Mouse (Mus musculus): ENCODE results near the gene Adora2b. TPM values are rescaled to one million over a fixed set of nuclear protein-coding genes. Genes with fewer than 3 reads are reported as not detected.

Adora2b gene
- polyA plus RNA-seq, 1 experiment: 5.4 TPM

DNA sequence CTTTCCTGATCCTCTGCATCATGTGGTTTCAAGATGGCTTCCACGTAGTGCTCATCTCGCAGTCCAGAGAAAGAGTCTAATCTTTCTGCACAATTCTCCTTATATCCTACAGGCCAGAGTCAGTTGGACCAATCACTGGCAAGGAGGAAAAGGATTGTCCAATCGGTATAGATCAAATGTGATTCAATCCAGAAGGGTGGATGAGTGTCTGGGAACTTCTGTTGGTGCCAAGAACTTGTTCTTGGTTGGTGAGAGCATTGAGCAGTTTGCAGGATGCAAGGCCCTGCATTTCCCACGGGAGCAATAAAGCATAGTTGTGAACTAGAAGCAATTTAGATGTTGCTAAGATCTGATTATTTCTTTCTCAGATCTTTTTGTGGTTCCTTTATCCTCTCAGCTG lies 4.3 kb upstream of the Adora2b start:
- Histone ChIP-seq H3K4me3 (ENCODE audit: insufficient read depth, low read depth, low read length) (no peak overlapping the region), H3K27me3 (replicated peaks; ENCODE audit: control insufficient read depth, insufficient read depth, low read length) (no peaks in the 10 kb centered on the region), H3K27ac (ENCODE audit: insufficient read depth, low read depth, low read length) (no peak overlapping the region), H3K36me3 (ENCODE audit: control insufficient read depth, insufficient read depth, low read length) (no peaks in the 10 kb centered on the region), H3K4me1 (ENCODE audit: control insufficient read depth, insufficient read depth, low read length) (peaks cover 7% of the 10 kb centered on the region; the same call in 1 of the 2 replicates)
- DNase-seq: no peak
- TF ChIP-seq CTCF (conservative IDR thresholded peaks at IDR 0.05; ENCODE audit: insufficient read depth, insufficient read length, low read depth, low read length) (no peak), POLR2A (IDR thresholded peaks at IDR 0.05; ENCODE audit: low read depth, low read length) (no peak)
- 84% methylated on average over 4 of the region's 4 CpGs for WGBS

DNA sequence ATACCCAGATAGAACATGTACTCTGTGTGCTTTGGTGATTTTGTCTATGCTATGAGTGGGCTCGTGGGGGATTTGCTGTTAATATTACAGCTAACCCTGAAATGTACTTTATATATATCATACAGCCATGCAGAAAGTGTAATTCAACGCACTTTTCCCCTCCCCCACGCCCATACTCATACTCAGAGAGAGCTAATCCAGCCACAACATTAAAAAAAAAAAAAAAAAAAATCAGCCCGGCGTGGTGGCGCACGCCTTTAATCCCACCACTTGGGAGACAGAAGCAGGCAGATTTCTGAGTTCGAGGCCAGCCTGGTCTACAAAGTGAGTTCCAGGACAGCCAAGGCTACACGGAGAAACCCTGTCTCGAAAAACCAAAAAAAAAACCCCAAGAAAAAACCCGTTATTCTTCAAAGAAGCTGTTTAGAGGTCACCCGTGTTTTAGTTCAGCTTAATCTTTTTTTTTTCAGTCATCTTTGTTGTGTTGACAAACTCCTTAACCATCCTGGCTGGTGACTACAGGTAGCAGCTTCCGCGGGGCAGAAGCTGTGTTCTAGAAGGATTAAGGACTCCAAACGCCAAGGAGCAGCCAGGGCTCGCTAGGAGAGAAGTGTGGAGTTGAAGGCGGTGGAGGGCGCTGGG lies 904 bp upstream of the Adora2b start:
- Histone ChIP-seq H3K36me3 (ENCODE audit: control insufficient read depth, insufficient read depth, low read length) (no peaks in the 10 kb centered on the region), H3K27ac (ENCODE audit: insufficient read depth, low read depth, low read length) (no peak overlapping the region), H3K4me1 (ENCODE audit: control insufficient read depth, insufficient read depth, low read length) (no peaks in the 10 kb centered on the region; the same call in 1 of the 2 replicates), H3K4me3 (ENCODE audit: insufficient read depth, low read depth, low read length) (peak overlapping the region; percentile 70), H3K27me3 (replicated peaks; ENCODE audit: control insufficient read depth, insufficient read depth, low read length) (no peaks in the 10 kb centered on the region)
- no peak for TF ChIP-seq CTCF (conservative IDR thresholded peaks at IDR 0.05; ENCODE audit: insufficient read depth, insufficient read length, low read depth, low read length)
- TF ChIP-seq POLR2A (IDR thresholded peaks at IDR 0.05; ENCODE audit: low read depth, low read length): no peak
- no peak for DNase-seq
- 40% methylated on average over 18 of the region's 18 CpGs for WGBS

DNA sequence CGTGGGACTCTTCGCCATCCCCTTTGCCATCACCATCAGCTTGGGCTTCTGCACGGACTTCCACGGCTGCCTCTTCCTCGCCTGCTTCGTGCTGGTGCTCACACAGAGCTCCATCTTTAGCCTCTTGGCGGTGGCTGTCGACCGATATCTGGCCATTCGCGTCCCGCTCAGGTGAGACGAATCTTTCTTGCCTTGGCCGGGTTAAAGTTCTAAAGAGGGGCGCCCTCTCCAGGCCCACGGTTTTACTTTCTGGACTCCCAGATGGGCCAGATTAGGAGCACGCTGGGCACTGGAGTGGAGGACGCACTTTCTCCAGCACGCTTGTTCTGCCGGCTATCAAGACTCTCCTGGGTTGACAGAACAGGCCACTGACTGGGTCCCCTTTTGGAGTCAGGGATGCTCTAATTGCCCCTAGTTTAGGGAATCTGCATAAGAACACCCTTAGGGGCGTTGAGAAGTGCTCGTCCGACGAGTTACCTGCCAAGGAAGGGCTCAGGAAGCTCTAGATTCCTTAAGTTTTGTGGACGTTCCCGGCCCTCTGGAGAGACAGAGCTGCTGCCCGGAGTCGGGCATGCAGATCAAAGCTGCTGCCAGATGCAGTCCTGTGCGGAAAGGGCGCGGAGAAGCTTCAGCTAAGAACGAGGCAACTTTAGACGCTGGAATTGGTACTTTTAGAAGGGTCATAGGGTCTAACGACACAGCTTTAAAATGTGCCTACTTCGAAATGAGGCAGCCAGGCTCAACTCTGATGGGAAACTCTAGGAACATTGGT lies 668 bp downstream of the Adora2b start:
- Histone ChIP-seq H3K36me3 (ENCODE audit: control insufficient read depth, insufficient read depth, low read length) (no peaks in the 10 kb centered on the region), H3K27ac (ENCODE audit: insufficient read depth, low read depth, low read length) (no peak overlapping the region), H3K27me3 (replicated peaks; ENCODE audit: control insufficient read depth, insufficient read depth, low read length) (no peaks in the 10 kb centered on the region), H3K4me1 (ENCODE audit: control insufficient read depth, insufficient read depth, low read length) (no peaks in the 10 kb centered on the region; the same call in 1 of the 2 replicates), H3K4me3 (ENCODE audit: insufficient read depth, low read depth, low read length) (peak overlapping the region; percentile 70)
- peak; percentile 79 for DNase-seq
- 5% methylated on average over 35 of the region's 35 CpGs for WGBS
- TF ChIP-seq CTCF (conservative IDR thresholded peaks at IDR 0.05; ENCODE audit: insufficient read depth, insufficient read length, low read depth, low read length): peak; percentile 36; the same call in 1 of the 2 replicates
- no peak for TF ChIP-seq POLR2A (IDR thresholded peaks at IDR 0.05; ENCODE audit: low read depth, low read length)

DNA sequence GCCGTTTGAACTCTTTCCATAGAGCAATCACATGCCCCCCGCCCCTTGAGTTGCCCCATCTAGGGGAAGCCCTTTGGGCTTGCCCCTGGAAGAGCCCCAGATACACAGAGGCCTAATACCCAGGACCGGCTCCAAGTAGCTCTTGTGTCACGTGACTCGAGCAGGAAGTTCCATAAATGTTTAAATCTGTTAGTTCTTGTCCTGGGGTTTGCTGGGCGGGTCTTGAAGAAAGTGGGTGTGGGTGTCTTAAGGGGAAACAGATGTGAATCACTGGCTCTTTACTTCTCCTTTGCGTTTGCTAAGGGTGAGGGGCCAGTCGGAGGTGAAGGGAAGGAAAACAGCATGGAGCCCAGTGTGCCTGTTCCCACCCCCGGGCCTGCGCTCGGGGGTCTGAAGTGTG lies 2.3 kb downstream of the Adora2b start:
- peak; percentile 45 for DNase-seq
- H3K4me1 ChIP-seq (ENCODE audit: control insufficient read depth, insufficient read depth, low read length): no peaks in the 10 kb centered on the region; the same call in 1 of the 2 replicates
- no peak overlapping the region for H3K27ac ChIP-seq (ENCODE audit: insufficient read depth, low read depth, low read length)
- H3K27me3 ChIP-seq (replicated peaks; ENCODE audit: control insufficient read depth, insufficient read depth, low read length): no peaks in the 10 kb centered on the region
- TF ChIP-seq POLR2A (IDR thresholded peaks at IDR 0.05; ENCODE audit: low read depth, low read length): no peak
- no peak for TF ChIP-seq CTCF (conservative IDR thresholded peaks at IDR 0.05; ENCODE audit: insufficient read depth, insufficient read length, low read depth, low read length)
- 64% methylated on average over 11 of the region's 11 CpGs for WGBS
- no peaks in the 10 kb centered on the region for H3K36me3 ChIP-seq (ENCODE audit: control insufficient read depth, insufficient read depth, low read length)
- no peak overlapping the region for H3K4me3 ChIP-seq (ENCODE audit: insufficient read depth, low read depth, low read length)

DNA sequence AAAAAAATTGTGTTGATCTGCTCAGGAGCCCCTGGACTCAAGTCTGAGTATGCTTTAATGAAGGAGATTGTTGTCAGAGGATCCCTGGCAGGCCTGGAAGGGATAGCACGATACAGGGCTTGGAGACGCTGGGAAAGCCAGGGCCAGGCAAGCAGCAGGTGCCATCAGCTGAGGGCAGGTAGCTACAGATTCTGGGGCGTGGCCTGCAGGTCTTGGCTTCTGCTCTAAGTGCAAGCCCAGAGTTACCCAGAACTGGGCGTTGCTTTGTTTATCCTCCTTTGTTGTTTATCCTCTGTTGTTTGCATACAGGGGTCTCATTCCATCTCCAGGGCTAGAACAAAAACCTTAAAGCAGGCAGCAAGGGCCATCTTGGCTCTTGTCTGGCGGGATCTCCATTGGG lies 4.6 kb downstream of the Adora2b start:
- 91% methylated on average over 5 of the region's 5 CpGs for WGBS
- no peaks in the 10 kb centered on the region for H3K4me1 ChIP-seq (ENCODE audit: control insufficient read depth, insufficient read depth, low read length)
- no peaks in the 10 kb centered on the region for H3K27me3 ChIP-seq (replicated peaks; ENCODE audit: control insufficient read depth, insufficient read depth, low read length)
- no peak for DNase-seq
- no peak for TF ChIP-seq CTCF (conservative IDR thresholded peaks at IDR 0.05; ENCODE audit: insufficient read depth, insufficient read length, low read depth, low read length)
- no peaks in the 10 kb centered on the region for H3K36me3 ChIP-seq (ENCODE audit: control insufficient read depth, insufficient read depth, low read length)
- no peak overlapping the region for H3K27ac ChIP-seq (ENCODE audit: insufficient read depth, low read depth, low read length)
- H3K4me3 ChIP-seq (ENCODE audit: insufficient read depth, low read depth, low read length): no peak overlapping the region

DNA sequence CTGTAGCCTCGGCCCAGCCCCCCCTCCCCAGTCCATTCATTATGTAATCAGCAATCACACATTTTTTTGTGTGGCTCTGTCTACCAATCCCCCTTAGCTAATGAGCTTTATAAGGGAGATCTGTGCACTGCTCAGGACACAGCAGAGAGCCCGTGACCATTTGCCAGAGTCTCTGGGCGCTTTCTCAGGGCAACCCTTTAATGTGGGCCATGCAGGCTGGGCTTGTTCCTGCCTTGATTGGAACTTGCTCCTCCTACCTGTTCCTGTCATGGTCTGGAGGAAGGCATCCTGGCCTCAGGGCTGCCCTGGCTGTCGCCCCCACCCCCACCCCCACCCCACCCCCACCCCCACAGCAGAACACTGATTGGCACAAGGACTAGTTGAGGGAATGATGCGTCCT lies 10.4 kb downstream of the Adora2b start:
- 42% methylated on average over 5 of the region's 5 CpGs for WGBS
- no peak for DNase-seq
- H3K4me1 ChIP-seq (ENCODE audit: control insufficient read depth, insufficient read depth, low read length): no peaks in the 10 kb centered on the region
- no peak overlapping the region for H3K27ac ChIP-seq (ENCODE audit: insufficient read depth, low read depth, low read length)
- H3K27me3 ChIP-seq (replicated peaks; ENCODE audit: control insufficient read depth, insufficient read depth, low read length): no peaks in the 10 kb centered on the region
- TF ChIP-seq CTCF (conservative IDR thresholded peaks at IDR 0.05; ENCODE audit: insufficient read depth, insufficient read length, low read depth, low read length) (no peak), POLR2A (IDR thresholded peaks at IDR 0.05; ENCODE audit: low read depth, low read length) (no peak)
- H3K36me3 ChIP-seq (ENCODE audit: control insufficient read depth, insufficient read depth, low read length): no peaks in the 10 kb centered on the region
- H3K4me3 ChIP-seq (ENCODE audit: insufficient read depth, low read depth, low read length): no peak overlapping the region

DNA sequence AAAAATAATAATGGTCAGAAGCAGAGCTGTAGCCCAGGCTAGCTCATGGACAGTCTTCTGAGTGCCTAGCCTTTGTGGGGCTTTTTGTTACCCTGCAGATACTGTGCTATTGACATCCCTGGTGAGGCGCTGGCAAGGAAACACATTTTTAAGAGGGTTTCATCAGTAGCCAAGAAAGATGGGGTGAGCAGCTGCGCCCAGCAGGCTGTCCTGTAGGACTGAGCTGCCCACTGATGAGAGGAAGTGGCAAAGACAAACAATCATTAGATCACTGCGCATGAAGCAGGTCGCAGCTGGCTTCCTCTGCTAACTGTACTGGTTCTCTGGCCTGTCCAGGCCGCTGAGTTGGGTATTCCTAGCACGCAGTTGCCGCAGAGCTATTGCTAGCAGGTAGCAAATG lies 14.8 kb downstream of the Adora2b start:
- WGBS: 73% methylated on average over 7 of the region's 7 CpGs
- Histone ChIP-seq H3K36me3 (ENCODE audit: control insufficient read depth, insufficient read depth, low read length) (no peaks in the 10 kb centered on the region), H3K4me3 (ENCODE audit: insufficient read depth, low read depth, low read length) (no peak overlapping the region), H3K4me1 (ENCODE audit: control insufficient read depth, insufficient read depth, low read length) (no peaks in the 10 kb centered on the region), H3K27me3 (replicated peaks; ENCODE audit: control insufficient read depth, insufficient read depth, low read length) (no peaks in the 10 kb centered on the region), H3K27ac (ENCODE audit: insufficient read depth, low read depth, low read length) (no peak overlapping the region)
- TF ChIP-seq CTCF (conservative IDR thresholded peaks at IDR 0.05; ENCODE audit: insufficient read depth, insufficient read length, low read depth, low read length) (no peak), POLR2A (IDR thresholded peaks at IDR 0.05; ENCODE audit: low read depth, low read length) (no peak)
- no peak for DNase-seq

All from kidney, adult 2 months (tissue).